Mouse (Mus musculus) MEL (cell line): ENCODE data around the gene Auts2. TPM values are rescaled to one million over a fixed set of nuclear protein-coding genes. Genes with fewer than 3 reads are reported as not detected.

Experiments
- DNase-seq: peaks from one replicate; pipeline ENCODE4 v3.0.0; 2011; ENCODE audit warnings: low read depth, low spot score
- H3K27ac ChIP-seq: 2 replicates; pipeline ENCODE4 v1.5.1; 2012; ENCODE audit warnings: low read depth, mild to moderate bottlenecking, control low read depth, low read length, moderate library complexity; ENCODE audit not compliant: control insufficient read depth
- H3K27me3 ChIP-seq, 2 experiments: fragments of 150-350 bp in 1 of 2; sonication (generic) in 1 of 2; 2 replicates each; pipeline ENCODE4 v1.6.1; 2012; ENCODE audit warnings: low read length in 2 of 2, mild to moderate bottlenecking in 2 of 2, improper control_type of control experiment in 1 of 2, moderate library complexity in 1 of 2; ENCODE audit not compliant: insufficient read depth in 2 of 2, control insufficient read depth in 1 of 2
- H3K36me3 ChIP-seq, 2 experiments: 2 replicates each; pipeline ENCODE4 v1.6.1; 2012 to 2014; ENCODE audit warnings: low read length in 2 of 2, improper control_type of control experiment in 1 of 2, inconsistent platforms in 1 of 2, mild to moderate bottlenecking in 1 of 2; ENCODE audit not compliant: insufficient read depth in 2 of 2, control insufficient read depth in 1 of 2
- H3K4me1 ChIP-seq, 2 experiments: fragments of 150-350 bp in 1 of 2; sonication (generic) in 1 of 2; 2 replicates each; pipeline ENCODE4 v1.6.1; 2012; ENCODE audit warnings: low read length in 2 of 2, improper control_type of control experiment in 1 of 2, mild to moderate bottlenecking in 1 of 2; ENCODE audit not compliant: insufficient read depth in 2 of 2, control insufficient read depth in 1 of 2
- H3K4me3 ChIP-seq, 2 experiments: fragments of 150-350 bp in 1 of 2; sonication (generic) in 1 of 2; 2 replicates each; pipeline ENCODE4 v1.5.1; 2012; ENCODE audit warnings: low read depth in 2 of 2, low read length in 2 of 2, mild to moderate bottlenecking in 2 of 2, moderate library complexity in 2 of 2, control low read depth in 1 of 2, improper control_type of control experiment in 1 of 2; ENCODE audit not compliant: control insufficient read depth in 1 of 2, insufficient read depth in 1 of 2
- H3K79me2 ChIP-seq: 2 replicates; pipeline ENCODE4 v1.6.1; 2012; ENCODE audit warnings: mild to moderate bottlenecking, low read length, moderate library complexity; ENCODE audit not compliant: control insufficient read depth, poor library complexity, insufficient read depth
- H3K9ac ChIP-seq: 2 replicates; pipeline ENCODE4 v1.6.1; 2012; ENCODE audit warnings: low read depth, mild to moderate bottlenecking, control low read depth, low read length, moderate library complexity; ENCODE audit not compliant: control insufficient read depth, poor library complexity, severe bottlenecking
- H3K9me3 ChIP-seq: fragments of 150-350 bp; sonication (generic); replicated peaks from 2 replicates; pipeline ENCODE4 v1.6.1; 2012; ENCODE audit warnings: mild to moderate bottlenecking, low read length, improper control_type of control experiment, moderate library complexity; ENCODE audit not compliant: insufficient read depth
- BHLHE40 ChIP-seq: IDR thresholded peaks from 2 replicates; pipeline ENCODE4 v1.6.1; 2012; ENCODE audit warnings: low read depth, mild to moderate bottlenecking, inconsistent platforms, low read length, improper control_type of control experiment, borderline replicate concordance
- E2F4 ChIP-seq: IDR thresholded peaks from 2 replicates; pipeline ENCODE4 v1.6.1; 2011; ENCODE audit warnings: low read depth, low read length, improper control_type of control experiment, borderline replicate concordance
- ETS1 ChIP-seq: IDR thresholded peaks from 2 replicates; pipeline ENCODE4 v1.6.1; 2012; ENCODE audit warnings: low read depth, mild to moderate bottlenecking, inconsistent platforms, low read length, improper control_type of control experiment, moderate library complexity
- GABPA ChIP-seq: IDR thresholded peaks from 2 replicates; pipeline ENCODE4 v1.6.1; 2012; ENCODE audit warnings: low read depth, mild to moderate bottlenecking, inconsistent platforms, low read length, improper control_type of control experiment, moderate library complexity
- GATA1 ChIP-seq: IDR thresholded peaks from 2 replicates; pipeline ENCODE4 v1.6.1; 2011; ENCODE audit warnings: low read depth, low read length, improper control_type of control experiment
- HCFC1 ChIP-seq: IDR thresholded peaks from 2 replicates; pipeline ENCODE4 v1.6.1; 2012; ENCODE audit warnings: low read depth, mild to moderate bottlenecking, inconsistent platforms, low read length, improper control_type of control experiment, moderate library complexity
- JUND ChIP-seq: IDR thresholded peaks from 2 replicates; pipeline ENCODE4 v1.6.1; 2011; ENCODE audit warnings: low read depth, mild to moderate bottlenecking, improper control_type of control experiment, low read length
- MAZ ChIP-seq: IDR thresholded peaks from 2 replicates; pipeline ENCODE4 v1.6.1; 2012; ENCODE audit warnings: low read depth, mild to moderate bottlenecking, inconsistent platforms, low read length, improper control_type of control experiment
- MXI1 ChIP-seq: IDR thresholded peaks from 2 replicates; pipeline ENCODE4 v1.6.1; 2011; ENCODE audit warnings: mild to moderate bottlenecking, low read depth, low read length, improper control_type of control experiment
- MYC ChIP-seq: IDR thresholded peaks from 2 replicates; pipeline ENCODE4 v1.6.1; 2011; ENCODE audit warnings: low read depth, mild to moderate bottlenecking, low read length, improper control_type of control experiment, moderate library complexity
- NRF1 ChIP-seq: IDR thresholded peaks from 2 replicates; pipeline ENCODE4 v1.6.1; 2014; ENCODE audit warnings: low read depth, mild to moderate bottlenecking, inconsistent platforms, low read length, improper control_type of control experiment, moderate library complexity; ENCODE audit not compliant: poor library complexity, insufficient read depth, severe bottlenecking
- POLR2A ChIP-seq, 2 experiments: IDR thresholded peaks; 2 replicates each; pipeline ENCODE4 v1.6.1; 2011 to 2012; ENCODE audit warnings: low read length in 2 of 2, mild to moderate bottlenecking in 2 of 2, control low read depth in 1 of 2, improper control_type of control experiment in 1 of 2, low read depth in 1 of 2, moderate library complexity in 1 of 2; ENCODE audit not compliant: control insufficient read depth in 1 of 2, insufficient read depth in 1 of 2, poor library complexity in 1 of 2
- POLR2AphosphoS2 ChIP-seq: IDR thresholded peaks from 2 replicates; pipeline ENCODE4 v1.6.1; 2011; ENCODE audit warnings: low read length, improper control_type of control experiment
- POLR2AphosphoS5 ChIP-seq: IDR thresholded peaks from 2 replicates; pipeline ENCODE4 v1.6.1; 2012; ENCODE audit warnings: low read depth, borderline replicate concordance, mild to moderate bottlenecking, inconsistent platforms, low read length, moderate library complexity, mixed read lengths
- RCOR1 ChIP-seq: IDR thresholded peaks from 2 replicates; pipeline ENCODE4 v1.6.1; 2012; ENCODE audit warnings: low read depth, mild to moderate bottlenecking, inconsistent platforms, low read length, improper control_type of control experiment
- SMC3 ChIP-seq: IDR thresholded peaks from 2 replicates; pipeline ENCODE4 v1.6.1; 2011; ENCODE audit warnings: low read depth, low read length, improper control_type of control experiment
- TAL1 ChIP-seq: IDR thresholded peaks from 2 replicates; pipeline ENCODE4 v1.6.1; 2012; ENCODE audit warnings: mild to moderate bottlenecking, inconsistent platforms, low read length, moderate library complexity, mixed read lengths
- TBP ChIP-seq: IDR thresholded peaks from 2 replicates; pipeline ENCODE4 v1.8.0; 2011; ENCODE audit warnings: low read depth, low read length, improper control_type of control experiment
- UBTF ChIP-seq: IDR thresholded peaks from 2 replicates; pipeline ENCODE4 v1.6.1; 2012; ENCODE audit warnings: low read depth, mild to moderate bottlenecking, inconsistent platforms, low read length, improper control_type of control experiment, moderate library complexity, borderline replicate concordance; ENCODE audit not compliant: insufficient read depth
- USF2 ChIP-seq, 2 experiments: IDR thresholded peaks; 2 replicates each; pipeline ENCODE4 v1.6.1; 2011 to 2012; ENCODE audit warnings: improper control_type of control experiment in 2 of 2, low read length in 2 of 2, borderline replicate concordance in 1 of 2, inconsistent platforms in 1 of 2, low read depth in 1 of 2, mild to moderate bottlenecking in 1 of 2; ENCODE audit not compliant: insufficient read depth in 1 of 2
- ZC3H11A ChIP-seq: IDR thresholded peaks from 2 replicates; pipeline ENCODE4 v1.6.1; 2012; ENCODE audit warnings: low read depth, mild to moderate bottlenecking, inconsistent platforms, low read length, improper control_type of control experiment
- ZMIZ1 ChIP-seq: IDR thresholded peaks from 2 replicates; pipeline ENCODE4 v1.6.1; 2012; ENCODE audit warnings: low read depth, mild to moderate bottlenecking, inconsistent platforms, low read length, improper control_type of control experiment, moderate library complexity
- ZNF384 ChIP-seq: IDR thresholded peaks from 2 replicates; pipeline ENCODE4 v1.6.1; 2012; ENCODE audit warnings: low read depth, mild to moderate bottlenecking, inconsistent platforms, low read length, improper control_type of control experiment
- polyA plus RNA-seq, 2 experiments: library from polyadenylated mRNA; stranded (reverse) in 1 of 2; unstranded in 1 of 2; fragments of >175 nt in 1 of 2; fragments of >200 nt in 1 of 2; gene quantifications; 2 replicates each; pipeline versions ENCODE4 v1.2.1 to v1.2.4; 2012; ENCODE audit warnings: low replicate concordance in 2 of 2, low read depth in 1 of 2; ENCODE audit not compliant: insufficient read length in 2 of 2, insufficient read depth in 1 of 2, missing spikeins in 1 of 2
- total RNA-seq: library from RNA; depleted of rRNA; stranded (reverse); fragments of 300-350 nt; gene quantifications from 2 replicates; pipeline ENCODE4 v1.2.3, GENCODE M21; 2012

The Auts2 gene
- total and polyA plus RNA-seq, 3 experiments, result not detected

GRCm38 (mm10) chr5:132429363-132429762 lies 113.8 kb downstream of the Auts2 start:
- Histone ChIP-seq H3K27me3 (no peaks in the 10 kb centered on the region), H3K27ac (no peak overlapping the region), H3K4me1 (no peaks in the 10 kb centered on the region), H3K79me2 (no peaks in the 10 kb centered on the region), H3K9ac (no peak overlapping the region), H3K4me3 (no peak overlapping the region), H3K9me3 (no peaks in the 10 kb centered on the region), H3K36me3 (no peaks in the 10 kb centered on the region)
- TF ChIP-seq NRF1 (no peak), HCFC1 (no peak), MYC (no peak), TAL1 (no peak), JUND (no peak), BHLHE40 (no peak), ZNF384 (no peak), GABPA (no peak), TBP (no peak), SMC3 (no peak), POLR2AphosphoS2 (no peak), UBTF (no peak), GATA1 (no peak), RCOR1 (no peak), ZMIZ1 (no peak), POLR2A (IDR thresholded peaks at IDR 0.05; ENCODE audit: control insufficient read depth in 1 of 2, insufficient read depth in 1 of 2, low read depth in 1 of 2, low read length in 2 of 2, poor library complexity in 1 of 2) (no peak), MAZ (no peak), USF2 (IDR thresholded peaks at IDR 0.05; ENCODE audit: borderline replicate concordance in 1 of 2, insufficient read depth in 1 of 2, low read depth in 1 of 2, low read length in 2 of 2) (no peak)
- no peak for DNase-seq

GRCm38 (mm10) chr5:132426342-132426741 lies 116.8 kb downstream of the Auts2 start:
- DNase-seq, result no peak

More at GRCm38 (mm10) chr5:132426342-132426741, 116.8 kb downstream of the Auts2 start:
- Histone ChIP-seq H3K79me2 (no peaks in the 10 kb centered on the region), H3K27me3 (no peaks in the 10 kb centered on the region), H3K36me3 (no peaks in the 10 kb centered on the region), H3K4me3 (no peak overlapping the region), H3K4me1 (no peaks in the 10 kb centered on the region), H3K27ac (no peak overlapping the region), H3K9ac (no peak overlapping the region), H3K9me3 (no peaks in the 10 kb centered on the region)
- no peak for TF ChIP-seq MXI1
- no peak for TF ChIP-seq ETS1
- TF ChIP-seq E2F4, result no peak
- no peak for TF ChIP-seq POLR2A (IDR thresholded peaks at IDR 0.05; ENCODE audit: control insufficient read depth in 1 of 2, insufficient read depth in 1 of 2, low read depth in 1 of 2, low read length in 2 of 2, poor library complexity in 1 of 2)
- TF ChIP-seq POLR2AphosphoS5, result no peak
- no peak for TF ChIP-seq HCFC1
- no peak for TF ChIP-seq ZC3H11A
